Mouse (Mus musculus) liver, embryonic 14.5 days (tissue): ENCODE results near the gene Dnaja2. TPM values are rescaled to one million over a fixed set of nuclear protein-coding genes. Genes with fewer than 3 reads are reported as not detected.

Experiments used
- ATAC-seq: fragments of 200-750 bp; cut with Nextera tagmentation; 2 replicates; pipeline ENCODE4 v1.8.0; 2017; ENCODE audit warnings: moderate number of reproducible peaks, mild to moderate bottlenecking, moderate library complexity; ENCODE audit not compliant: insufficient read depth
- DNase-seq, 3 experiments: peaks; one replicate each; pipeline ENCODE4 v3.0.0-alpha.2; 2012 to 2013; ENCODE audit warnings: low read depth in 3 of 3, low spot score in 3 of 3
- H3K27ac ChIP-seq: fragments of 300-500 bp; sonication (generic); 2 replicates; pipeline ENCODE4 v1.5.1; 2014; ENCODE audit warnings: moderate library complexity, mild to moderate bottlenecking, control low read depth, inconsistent platforms
- H3K27me3 ChIP-seq: fragments of 300-500 bp; sonication (generic); 2 replicates; pipeline ENCODE4 v1.6.1; 2014; ENCODE audit warnings: mild to moderate bottlenecking, low read length, moderate library complexity; ENCODE audit not compliant: control insufficient read depth, insufficient read depth
- H3K36me3 ChIP-seq: fragments of 300-500 bp; sonication (generic); replicated peaks from 2 replicates; pipeline ENCODE4 v1.6.1; 2014; ENCODE audit warnings: low read depth; ENCODE audit not compliant: control insufficient read depth, insufficient read depth
- H3K4me1 ChIP-seq, 2 experiments: fragments of 200-500 bp in 1 of 2; fragments of 300-500 bp in 1 of 2; sonication (generic) in 1 of 2; replicated peaks; 2 replicates each; pipeline ENCODE4 v1.6.1; 2012 to 2014; ENCODE audit warnings: antibody characterized with exemption in 1 of 2, inconsistent platforms in 1 of 2, low read length in 1 of 2; ENCODE audit not compliant: control insufficient read depth in 2 of 2, insufficient read depth in 2 of 2
- H3K4me2 ChIP-seq: fragments of 300-500 bp; sonication (generic); 2 replicates; pipeline ENCODE4 v1.6.1; 2014; ENCODE audit warnings: low read depth, mild to moderate bottlenecking, control low read depth, moderate library complexity
- H3K4me3 ChIP-seq, 2 experiments: fragments of 200-500 bp in 1 of 2; fragments of 300-500 bp in 1 of 2; sonication (generic) in 1 of 2; 2 replicates each; pipeline ENCODE4 v1.5.1; 2012 to 2014; ENCODE audit warnings: low read depth in 2 of 2, low read length in 2 of 2, mild to moderate bottlenecking in 2 of 2, control low read depth in 1 of 2, inconsistent platforms in 1 of 2, moderate library complexity in 1 of 2; ENCODE audit not compliant: insufficient read depth in 1 of 2
- H3K9ac ChIP-seq: fragments of 300-500 bp; sonication (generic); replicated peaks from 2 replicates; pipeline ENCODE4 v1.6.1; 2014; ENCODE audit warnings: mild to moderate bottlenecking, control low read depth, moderate library complexity
- H3K9me3 ChIP-seq: fragments of 300-500 bp; sonication (generic); 2 replicates; pipeline ENCODE4 v1.6.1; 2016; ENCODE audit warnings: low read length, mixed read lengths; ENCODE audit not compliant: control insufficient read depth
- CTCF ChIP-seq: IDR thresholded peaks from 2 replicates; pipeline ENCODE4 v1.5.1; 2016; ENCODE audit warnings: antibody characterized with exemption, low read depth, control low read depth
- EP300 ChIP-seq: IDR thresholded peaks from 2 replicates; pipeline ENCODE4 v1.6.1; 2016; ENCODE audit warnings: antibody characterized with exemption, low read depth
- WGBS: fragments of 180-500 bp; shearing (Covaris S2); extraction: QIAGEN DNeasy Blood & Tissue Kit; methylation state at CpG from one replicate; pipeline ENCODE4 v1.1.7; 2014; ENCODE audit not compliant: insufficient replicate concordance; 5-methylcytosine and 5-hydroxymethylcytosine counted together
- polyA plus RNA-seq, 2 experiments: library from polyadenylated mRNA; depleted of rRNA in 1 of 2; stranded (reverse) in 1 of 2; unstranded in 1 of 2; fragments of >200 nt; fragmentation: Nextera tagmentation in 1 of 2; extraction: Ambion mirVana in 1 of 2; gene quantifications; 2 replicates each; pipeline versions ENCODE4 v1.2.1 to v1.2.3; 2012 to 2014

Dnaja2 gene
- polyA plus RNA-seq, 2 experiments, result 26.9 to 73.3 TPM

- H3K4me1 ChIP-seq, result peaks cover 0 to 4% of the 10 kb centered on the region in 2 experiments; a peak in 2 of 4 replicates
- DNase-seq (no peak), ATAC-seq (no peak)
- TF ChIP-seq CTCF (no peak), EP300 (no peak)
- no peak overlapping the region for H3K27ac ChIP-seq
- no peaks in the 10 kb centered on the region for H3K9me3 ChIP-seq
- no peak overlapping the region for H3K4me3 ChIP-seq
- no peak overlapping the region for H3K9ac ChIP-seq
- no peak overlapping the region for H3K4me2 ChIP-seq
- no peaks in the 10 kb centered on the region for H3K36me3 ChIP-seq
- WGBS, result 74% methylated on average over 11 of the region's 11 CpGs
- H3K27me3 ChIP-seq, result no peaks in the 10 kb centered on the region
Measured at GRCm38 (mm10) chr8:85500955-85501685, 54.0 kb downstream of the Dnaja2 start.

GRCm38 (mm10) chr8:85500460-85500859, 54.7 kb downstream of the Dnaja2 start:
- Histone ChIP-seq H3K36me3 (no peaks in the 10 kb centered on the region), H3K27me3 (no peaks in the 10 kb centered on the region), H3K9me3 (no peaks in the 10 kb centered on the region), H3K4me1 (peaks cover 0 to 4% of the 10 kb centered on the region in 2 experiments; a peak in 2 of 4 replicates), H3K27ac (no peak overlapping the region), H3K4me3 (no peak overlapping the region), H3K4me2 (no peak overlapping the region), H3K9ac (no peak overlapping the region)
- DNase-seq, result no peak
- 76% methylated on average over 10 of the region's 10 CpGs for WGBS
- ATAC-seq, result no peak
- TF ChIP-seq CTCF, result no peak
- TF ChIP-seq EP300, result no peak

GRCm38 (mm10) chr8:85498577-85498976, 56.6 kb downstream of the Dnaja2 start:
- Histone ChIP-seq H3K9me3 (no peaks in the 10 kb centered on the region), H3K4me1 (peaks cover 0 to 4% of the 10 kb centered on the region in 2 experiments; a peak in 2 of 4 replicates), H3K4me3 (no peak overlapping the region), H3K4me2 (no peak overlapping the region), H3K27ac (no peak overlapping the region), H3K9ac (no peak overlapping the region), H3K27me3 (no peaks in the 10 kb centered on the region; the same call in 1 of the 2 replicates), H3K36me3 (no peaks in the 10 kb centered on the region)
- DNase-seq (no peak), ATAC-seq (no peak)
- TF ChIP-seq EP300 (no peak), CTCF (no peak)
- 47% methylated on average over 2 of the region's 2 CpGs for WGBS

- no peak for TF ChIP-seq EP300
- no peak for TF ChIP-seq CTCF
- Histone ChIP-seq H3K27ac (no peak overlapping the region), H3K4me1 (peaks cover 0 to 6% of the 10 kb centered on the region in 2 experiments; a peak in 2 of 4 replicates), H3K4me2 (no peak overlapping the region), H3K9ac (no peak overlapping the region), H3K36me3 (no peaks in the 10 kb centered on the region), H3K9me3 (no peaks in the 10 kb centered on the region), H3K27me3 (peaks cover 4% of the 10 kb centered on the region), H3K4me3 (no peak overlapping the region)
- 70% methylated on average over 4 of the region's 4 CpGs for WGBS
- DNase-seq, result no peak
- no peak for ATAC-seq
Measured at GRCm38 (mm10) chr8:85496778-85497177, 58.4 kb downstream of the Dnaja2 start.

- DNase-seq (no peak), ATAC-seq (no peak)
- no peaks in the 10 kb centered on the region for H3K36me3 ChIP-seq
- no peak for TF ChIP-seq CTCF
- TF ChIP-seq EP300, result no peak
- no peak overlapping the region for H3K4me2 ChIP-seq
- H3K4me1 ChIP-seq, result peaks cover 0 to 6% of the 10 kb centered on the region in 2 experiments; a peak in 2 of 4 replicates
- no peaks in the 10 kb centered on the region for H3K9me3 ChIP-seq
- no peak overlapping the region for H3K9ac ChIP-seq
- H3K4me3 ChIP-seq, result no peak overlapping the region
- peaks cover 4% of the 10 kb centered on the region for H3K27me3 ChIP-seq
- no peak overlapping the region for H3K27ac ChIP-seq
- 53% methylated on average over 5 of the region's 5 CpGs for WGBS
Measured at GRCm38 (mm10) chr8:85496125-85496524, 59.0 kb downstream of the Dnaja2 start.
